Mouse (Mus musculus): ENCODE results near the gene Pramef8.

DNA sequence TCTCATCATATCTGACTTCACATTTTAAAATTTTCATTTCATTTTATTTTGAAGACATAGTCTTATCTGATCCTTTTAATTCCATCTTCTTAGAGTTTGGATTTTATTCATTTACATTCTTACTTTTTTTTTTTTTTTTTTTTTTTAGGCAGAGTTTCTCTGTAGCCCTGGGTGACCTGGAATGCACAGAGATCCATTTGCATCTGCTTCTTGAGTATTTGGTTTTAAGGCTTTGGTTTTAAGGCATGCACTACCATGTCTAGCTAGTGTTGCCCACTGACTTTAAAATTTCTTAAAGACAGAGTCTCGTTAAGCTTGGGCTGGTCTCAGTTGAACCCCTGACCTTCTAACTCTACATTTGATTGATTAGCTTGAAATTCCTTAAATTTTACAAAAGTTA lies 1.4 kb downstream of the Pramef8 start:
- no peak for TF ChIP-seq MAFK (IDR thresholded peaks at IDR 0.05; ENCODE audit: insufficient read depth, low read depth, low read length)
- peak; percentile 89 for TF ChIP-seq ZNF384 (IDR thresholded peaks at IDR 0.05; ENCODE audit: low read depth, low read length)
- TF ChIP-seq HCFC1 (IDR thresholded peaks at IDR 0.05; ENCODE audit: borderline replicate concordance, insufficient read depth, low read length) = no peak

Data from ES-E14 (cell line).